Mouse (Mus musculus) heart, postnatal 25 days (tissue): ENCODE measurements around the gene Anks3. TPM values are rescaled to one million over a fixed set of nuclear protein-coding genes. Genes with fewer than 3 reads are reported as not detected.

ENCODE experiments used
- DNase-seq: peaks from one replicate; pipeline ENCODE4 v3.0.0; 2022; ENCODE audit warnings: low spot score
- intact Hi-C: fragments of 180-260 bp; cut with DNase I; formaldehyde crosslinking; loops from one replicate; pipeline ENCODE4 v1.15.1; 2025
- total RNA-seq, 2 experiments: library from RNA; stranded (reverse); gene quantifications; 2 replicates each; pipeline ENCODE4 v1.2.3; 2021

The Anks3 gene
- total RNA-seq: 10 to 100 TPM; 13.8 to 14.1 TPM

- intact Hi-C loops: loop anchor here (2.0 to 5.0 kb wide), 2 partner anchors 25 to 83 kb away; partner anchors contain the start of genes Glyr1 and Nudt16l1
- peak; percentile 99 for DNase-seq
These were observed at the start of gene Anks3 for GRCm38 (mm10) chr16:4963797-4964709. Gene Anks3 (minus strand): TSS chr16:4964205.

DNA sequence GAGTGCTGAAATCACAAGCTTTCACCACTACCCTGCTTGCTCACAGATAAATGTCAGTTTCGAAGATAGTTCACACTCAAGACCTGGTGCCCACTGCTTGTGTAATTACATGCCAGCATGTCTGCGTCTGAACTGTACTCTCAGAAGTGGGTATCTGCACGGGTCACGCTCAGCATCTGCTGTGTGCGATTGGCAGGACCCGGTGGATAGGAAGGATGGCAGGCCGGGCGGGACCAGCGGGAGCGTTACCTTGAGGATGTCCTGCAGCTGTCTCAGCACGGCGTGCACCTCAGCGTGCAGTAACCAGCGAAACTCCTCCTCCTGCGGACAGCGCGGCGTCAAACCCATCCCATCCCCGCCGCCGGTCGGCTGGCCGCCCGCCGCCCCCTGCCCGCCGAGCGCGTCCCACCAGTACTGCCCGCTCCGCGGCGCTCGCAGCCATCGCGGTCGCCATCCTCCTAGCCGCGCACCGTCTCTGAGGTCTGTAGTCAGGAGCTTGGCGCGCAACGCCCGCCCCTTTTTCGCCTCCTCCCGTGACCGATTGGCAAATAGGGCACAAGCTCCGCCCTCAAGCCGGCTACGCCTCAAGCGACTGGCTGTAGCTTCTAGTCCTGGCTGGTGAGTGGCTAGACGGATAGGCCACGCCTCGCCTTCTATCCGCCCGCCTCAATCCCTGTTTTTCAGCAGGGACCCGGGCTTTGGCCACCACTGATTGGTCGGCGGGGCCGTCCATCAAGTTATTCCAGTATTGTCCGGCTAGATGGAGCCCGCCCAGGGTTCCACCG is 49.2 kb upstream of the Anks3 start, which contains the start of gene Rogdi:
TSS of gene Rogdi (minus strand) at position 500 of the 785 bp plus-strand sequence.
- peak; percentile 98 for DNase-seq
- intact Hi-C loops: loop anchor here (5.0 kb wide), 1 partner anchor 46 kb away; no protein-coding TSS in a partner anchor

- no peak for DNase-seq
- intact Hi-C loops: loop anchor here (5.0 kb wide), 1 partner anchor 45 kb away; no protein-coding TSS in a partner anchor
These were observed 48.3 kb upstream of the Anks3 start for GRCm38 (mm10) chr16:5012036-5013005.

DNA sequence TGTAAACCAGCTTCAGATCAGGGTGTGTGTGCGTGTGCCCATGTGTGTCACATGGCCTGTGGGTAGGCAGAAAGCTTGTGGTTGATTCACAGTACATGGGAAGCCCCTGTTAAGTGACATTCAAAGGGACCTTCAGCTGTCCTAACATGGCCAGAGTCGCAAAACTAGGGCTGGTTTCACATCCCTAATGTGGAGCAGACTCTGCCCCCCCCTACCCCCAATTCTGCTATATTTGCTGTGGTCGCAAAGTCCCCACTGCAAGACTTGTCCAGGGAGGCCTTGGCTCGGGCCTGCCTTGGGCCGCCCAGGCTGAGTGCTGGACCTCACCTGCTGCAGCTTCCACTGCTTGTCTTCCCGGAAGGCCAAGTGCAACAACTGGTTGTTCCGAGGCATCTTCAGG is 47.3 kb upstream of the Anks3 start:
- intact Hi-C loops: loop anchor here (5.0 kb wide), 1 partner anchor 44 kb away; no protein-coding TSS in a partner anchor
- no peak for DNase-seq

GRCm38 (mm10) chr16:5010371-5010935 is 46.4 kb upstream of the Anks3 start:
- DNase-seq: no peak
- intact Hi-C loops: loop anchor here (5.0 kb wide), 1 partner anchor 43 kb away; no protein-coding TSS in a partner anchor

DNA sequence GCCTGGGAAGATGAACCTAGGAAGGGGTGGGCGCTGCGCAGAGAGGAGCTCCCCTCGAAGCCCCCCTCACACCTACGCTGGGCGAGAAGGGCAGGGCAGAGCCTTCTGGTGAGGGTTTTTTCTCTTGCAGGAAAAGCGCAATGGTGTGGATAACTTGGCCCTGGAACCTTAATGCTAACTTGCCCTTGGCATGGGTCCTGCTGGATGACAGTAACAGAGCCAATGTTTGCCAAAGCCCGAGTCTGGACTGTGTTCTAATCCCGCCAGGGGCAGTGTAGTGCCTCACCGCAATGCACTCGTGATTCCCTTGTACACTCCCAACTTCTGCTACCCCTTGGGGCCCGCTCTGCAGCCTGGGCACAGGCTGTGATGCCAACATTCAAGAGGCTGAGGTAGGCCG is 44.1 kb upstream of the Anks3 start:
- DNase-seq: no peak
- intact Hi-C loops: no loop called here

GRCm38 (mm10) chr16:5007492-5007891 is 43.5 kb upstream of the Anks3 start:
- intact Hi-C loops: no loop called here
- no peak for DNase-seq

DNA sequence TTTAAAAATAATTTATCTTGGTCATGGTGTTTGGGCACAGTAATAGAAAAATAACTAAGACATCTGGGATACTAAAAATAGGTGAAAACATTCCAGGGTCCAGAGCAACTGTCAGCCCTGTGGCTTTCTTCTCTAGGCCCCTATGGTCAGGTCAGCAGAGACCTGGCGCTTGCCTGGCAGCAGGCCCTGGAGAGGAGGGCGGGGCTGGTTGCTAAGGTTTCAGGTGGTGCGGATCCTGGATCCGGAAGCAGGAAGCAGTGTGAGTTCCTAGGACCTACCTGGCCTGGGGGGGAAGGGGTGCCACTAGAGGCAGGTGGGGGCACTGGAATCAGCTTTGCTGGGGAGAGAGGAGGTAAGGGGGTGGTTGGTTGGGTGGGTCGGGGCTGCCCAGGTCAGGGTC is 43.1 kb upstream of the Anks3 start, which contains the start of gene Smim22:
TSS of gene Smim22 (plus strand) at position 222 of the 400 bp plus-strand sequence.
- DNase-seq: no peak
- intact Hi-C loops: no loop called here

DNA sequence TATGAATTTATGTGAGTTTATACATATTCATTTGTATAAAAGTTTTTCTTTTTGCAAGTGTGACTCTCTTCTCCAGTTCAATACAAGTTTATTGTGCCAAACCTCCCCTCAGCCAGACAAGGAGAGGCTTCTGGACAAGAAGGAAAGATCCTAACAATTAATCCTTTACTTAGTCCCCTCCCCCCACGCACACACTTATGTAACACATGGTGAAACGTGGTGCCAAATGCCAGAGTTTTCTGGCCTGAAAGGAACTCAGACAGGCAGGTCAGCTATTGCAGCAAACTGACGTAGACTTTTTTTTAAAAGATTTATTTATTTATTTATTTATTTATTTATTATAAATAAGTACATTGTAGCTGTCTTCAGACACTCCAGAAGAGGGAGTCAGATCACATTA is 36.6 kb upstream of the Anks3 start:
- DNase-seq: no peak
- intact Hi-C loops: no loop called here

GRCm38 (mm10) chr16:4998984-4999383 is 35.0 kb upstream of the Anks3 start:
- DNase-seq: no peak
- intact Hi-C loops: no loop called here

DNA sequence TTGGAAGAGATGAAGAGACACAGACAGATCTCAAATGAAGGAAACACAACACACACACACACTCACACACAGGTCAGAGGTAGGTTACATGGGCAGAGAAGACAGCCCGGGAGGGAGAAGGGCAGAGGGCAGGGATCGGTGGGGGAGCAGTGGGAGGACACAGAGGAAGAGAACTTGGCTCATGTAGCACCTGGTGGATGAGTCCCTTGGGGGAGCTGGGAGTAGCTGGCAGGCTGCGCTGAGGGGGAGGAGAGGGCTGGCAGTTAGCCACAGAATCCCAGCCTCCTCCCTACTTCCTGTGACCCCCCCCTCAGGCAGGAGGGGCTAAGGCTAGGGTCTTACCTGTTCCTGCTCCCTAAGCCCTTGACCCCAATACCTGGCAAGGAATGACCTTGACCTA is 33.5 kb upstream of the Anks3 start, which contains the start of gene Sept12:
TSS of gene Sept12 (minus strand) at position 300 of the 400 bp plus-strand sequence.
- intact Hi-C loops: no loop called here
- DNase-seq: no peak

GRCm38 (mm10) chr16:4993276-4993675 is 29.3 kb upstream of the Anks3 start:
- intact Hi-C loops: no loop called here
- DNase-seq: no peak

DNA sequence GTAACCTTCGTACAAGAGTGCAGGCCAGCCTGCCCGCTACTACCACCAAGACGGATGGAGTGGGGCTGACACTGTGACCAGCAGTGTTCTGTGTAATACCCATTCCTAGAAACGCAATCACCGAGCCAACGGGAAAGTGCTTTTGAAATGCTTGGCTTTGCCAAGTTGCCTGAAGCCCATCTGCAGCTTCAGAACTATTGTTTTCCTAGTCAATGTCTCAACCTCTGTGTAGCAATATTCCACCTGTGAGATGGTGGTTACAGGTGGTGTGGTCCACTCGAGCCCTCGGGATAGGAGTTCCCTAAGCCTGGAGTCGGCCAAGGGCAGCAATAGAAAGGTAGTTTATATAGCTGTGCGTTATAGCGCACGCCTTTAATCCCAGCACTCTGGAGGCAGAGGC is 20.7 kb upstream of the Anks3 start:
- no peak for DNase-seq
- intact Hi-C loops: no loop called here

GRCm38 (mm10) chr16:4979755-4980380 is 15.9 kb upstream of the Anks3 start:
- no peak for DNase-seq
- intact Hi-C loops: loop anchor here (1.0 kb wide), 1 partner anchor 165 kb away; no protein-coding TSS in a partner anchor

- no peak for DNase-seq
- intact Hi-C loops: loop anchor here (1.0 kb wide), 1 partner anchor 167 kb away; no protein-coding TSS in a partner anchor
These were observed 14.5 kb upstream of the Anks3 start for GRCm38 (mm10) chr16:4978275-4979051.

DNA sequence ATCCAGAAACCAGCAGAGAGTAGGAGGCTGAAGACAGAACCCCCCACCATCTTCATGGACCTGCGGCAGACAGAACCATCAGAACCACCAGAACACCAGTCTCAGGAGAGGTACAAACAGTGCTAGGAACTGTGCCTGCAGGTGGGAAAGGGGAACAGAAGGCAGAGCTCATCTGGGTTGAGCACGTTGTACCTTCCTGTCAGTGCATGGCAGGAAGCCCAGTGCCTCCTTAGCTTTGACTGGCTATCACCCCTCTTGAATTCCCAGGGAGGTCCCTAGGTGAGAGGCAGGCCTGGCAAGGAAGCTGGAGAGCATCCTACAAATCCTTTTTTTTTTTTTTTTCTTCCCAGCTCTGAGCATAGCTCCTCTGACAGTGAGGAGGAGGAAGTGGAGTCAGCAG is 12.2 kb upstream of the Anks3 start:
- intact Hi-C loops: no loop called here
- no peak for DNase-seq

- DNase-seq: no peak
- intact Hi-C loops: no loop called here
These were observed 10.5 kb upstream of the Anks3 start for GRCm38 (mm10) chr16:4974521-4974920.

DNA sequence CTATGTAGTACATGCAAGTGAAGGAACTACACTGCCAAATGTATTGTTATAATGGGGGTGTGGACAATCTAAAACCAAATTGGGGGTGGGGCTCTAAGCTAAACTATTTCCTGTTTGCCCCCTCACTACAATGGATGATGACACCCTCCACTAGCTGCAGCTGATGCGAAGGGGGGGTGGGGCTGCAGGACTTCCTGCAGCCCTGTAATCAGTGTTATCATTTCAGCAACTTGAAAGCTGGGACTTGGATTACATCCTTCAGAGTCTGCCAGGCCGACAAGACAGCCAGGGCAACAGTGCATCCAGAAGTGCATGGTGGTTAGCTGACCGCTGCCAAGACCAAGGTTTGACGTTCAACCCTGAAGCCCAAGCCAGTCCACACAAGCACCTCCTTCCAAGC is 7.6 kb upstream of the Anks3 start:
- DNase-seq: no peak
- intact Hi-C loops: no loop called here
